Mouse (Mus musculus): Measurements from ENCODE around the gene Hmgn1. TPM values are rescaled to one million over a fixed set of nuclear protein-coding genes. Genes with fewer than 3 reads are reported as not detected.
"Not testable (repeated sequence)": the region's sequence is repeated elsewhere in the genome, so short reads cannot be mapped to it uniquely, and the experiment has no call there.

Gene Hmgn1
- polyA plus RNA-seq, 1 experiment from 2014 or later = 95.1 TPM

DNA sequence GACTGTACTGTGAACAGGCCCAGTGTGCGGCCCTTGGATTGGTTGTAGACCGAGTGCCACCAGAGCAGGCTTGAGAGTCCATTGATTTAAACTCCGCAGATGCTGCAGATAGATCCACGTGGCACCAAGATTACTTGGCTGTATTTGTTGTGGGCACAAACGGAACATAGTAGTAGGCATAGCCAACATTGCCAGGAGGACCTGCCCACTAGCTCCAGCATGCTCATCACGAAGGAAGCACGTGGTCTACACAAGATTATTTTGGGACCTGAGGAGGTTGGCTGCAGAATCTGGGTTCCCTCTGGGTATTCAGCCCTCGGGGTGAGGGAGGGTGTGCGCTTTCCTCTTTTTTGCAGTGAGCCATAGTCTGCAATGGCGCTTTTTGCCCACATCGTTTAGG is 29.6 kb upstream of the Hmgn1 start:
- H3K4me2 ChIP-seq = no peak overlapping the region
- H3K9me3 ChIP-seq (replicated peaks) = no peaks in the 10 kb centered on the region
- H3K27me3 ChIP-seq = peaks cover 7% of the 10 kb centered on the region
- no peak overlapping the region for H3K4me3 ChIP-seq (replicated peaks)
- H3K27ac ChIP-seq (replicated peaks) = no peak overlapping the region
- WGBS (ENCODE audit: insufficient replicate concordance) = 73% methylated on average over 11 of the region's 11 CpGs
- no peak overlapping the region for H3K9ac ChIP-seq
- ATAC-seq (ENCODE audit: insufficient read depth) = no peak
- peaks cover 13% of the 10 kb centered on the region for H3K4me1 ChIP-seq (replicated peaks)
- 0 out of 2 replicates have a peak, but pooled peaks cover 4% of the 10 kb centered on the region for H3K36me3 ChIP-seq (replicated peaks)

DNA sequence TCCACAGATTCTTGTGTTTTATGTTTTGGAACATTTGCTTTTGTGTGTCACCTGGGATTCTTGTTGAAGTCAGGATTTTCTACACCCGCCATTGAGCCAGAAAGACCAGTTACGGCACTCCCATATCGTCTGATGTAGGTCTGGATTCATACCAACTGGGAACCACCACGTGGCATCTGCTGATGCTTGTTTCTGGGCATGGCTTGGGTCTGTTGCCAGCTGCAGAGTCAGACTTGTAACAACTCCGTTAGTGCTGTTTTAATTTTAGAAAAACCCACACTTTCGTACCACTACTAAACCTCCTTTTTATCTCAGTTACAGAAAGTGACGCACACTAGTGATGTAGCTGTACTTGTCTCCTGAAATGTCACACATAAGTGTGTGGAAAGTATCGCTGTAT is 28.5 kb upstream of the Hmgn1 start:
- Histone ChIP-seq H3K4me3 (replicated peaks) (no peak overlapping the region), H3K36me3 (replicated peaks) (0 out of 2 replicates have a peak, but pooled peaks cover 4% of the 10 kb centered on the region), H3K9ac (no peak overlapping the region), H3K4me1 (replicated peaks) (peaks cover 20% of the 10 kb centered on the region), H3K4me2 (no peak overlapping the region), H3K27me3 (peaks cover 7% of the 10 kb centered on the region), H3K9me3 (replicated peaks) (no peaks in the 10 kb centered on the region), H3K27ac (replicated peaks) (no peak overlapping the region)
- ATAC-seq (ENCODE audit: insufficient read depth) = no peak
- 77% methylated on average over 8 of the region's 8 CpGs for WGBS (ENCODE audit: insufficient replicate concordance)

DNA sequence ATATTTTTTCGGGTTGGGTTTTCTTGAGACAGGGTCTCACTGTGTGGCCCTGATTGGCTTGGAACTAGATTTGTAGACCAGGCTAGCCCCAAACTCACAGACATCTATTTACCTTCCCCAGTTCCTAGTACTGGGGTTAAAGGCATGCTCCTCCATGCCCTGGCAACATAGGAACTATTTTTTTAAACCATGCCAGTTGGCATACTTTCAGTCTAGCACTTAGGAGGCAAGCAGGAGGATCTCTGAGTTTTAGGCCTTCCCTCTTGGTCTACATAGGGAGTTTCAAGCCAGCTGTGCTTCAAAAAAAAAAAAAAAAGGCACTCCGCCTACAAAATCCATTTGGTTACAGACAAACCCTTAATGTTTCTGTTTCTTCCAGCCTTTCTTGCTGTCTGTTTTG is 26.9 kb upstream of the Hmgn1 start:
- no peak for ATAC-seq (ENCODE audit: insufficient read depth)
- 71% methylated on average over 2 of the region's 2 CpGs for WGBS (ENCODE audit: insufficient replicate concordance)

DNA sequence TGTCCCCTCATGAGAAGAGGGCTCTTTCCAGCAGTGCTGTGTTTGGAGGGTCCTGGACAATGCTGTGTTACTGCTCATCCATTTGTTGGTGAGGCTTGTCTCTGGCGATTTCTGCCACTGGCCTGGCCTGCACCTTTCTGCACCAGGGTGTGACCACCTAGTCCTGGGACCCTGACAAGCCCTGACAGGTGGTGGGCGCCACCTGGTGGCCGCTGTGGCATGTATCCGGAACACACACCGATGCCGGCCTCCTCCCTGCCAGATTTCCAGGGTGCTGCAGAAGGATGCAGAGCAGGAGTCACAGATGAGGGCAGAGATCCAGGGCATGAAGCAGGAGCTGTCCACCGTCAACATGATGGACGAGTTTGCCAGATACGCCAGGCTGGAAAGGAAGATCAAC is 24.0 kb upstream of the Hmgn1 start:
- Histone ChIP-seq H3K27ac (replicated peaks) (no peak overlapping the region), H3K4me1 (replicated peaks) (peaks cover 10% of the 10 kb centered on the region), H3K9ac (no peak overlapping the region), H3K9me3 (replicated peaks) (no peaks in the 10 kb centered on the region), H3K4me2 (no peak overlapping the region), H3K36me3 (replicated peaks) (no peaks in the 10 kb centered on the region), H3K4me3 (replicated peaks) (no peak overlapping the region), H3K27me3 (no peaks in the 10 kb centered on the region)
- 0 out of 2 replicates have a peak, but pooled peaks have one; percentile 10 for ATAC-seq (ENCODE audit: insufficient read depth)
- WGBS (ENCODE audit: insufficient replicate concordance) = 25% methylated on average over 9 of the region's 9 CpGs

More for the DNA sequence above, 26.9 kb upstream of the Hmgn1 start:
- H3K4me3 ChIP-seq (replicated peaks) = no peak overlapping the region
- H3K4me2 ChIP-seq = no peak overlapping the region
- no peak overlapping the region for H3K9ac ChIP-seq
- H3K27ac ChIP-seq (replicated peaks) = no peak overlapping the region
- 0 out of 2 replicates have a peak, but pooled peaks cover 4% of the 10 kb centered on the region for H3K36me3 ChIP-seq (replicated peaks)
- no peaks in the 10 kb centered on the region for H3K9me3 ChIP-seq (replicated peaks)
- H3K4me1 ChIP-seq (replicated peaks) = peaks cover 19% of the 10 kb centered on the region
- peaks cover 6% of the 10 kb centered on the region for H3K27me3 ChIP-seq

DNA sequence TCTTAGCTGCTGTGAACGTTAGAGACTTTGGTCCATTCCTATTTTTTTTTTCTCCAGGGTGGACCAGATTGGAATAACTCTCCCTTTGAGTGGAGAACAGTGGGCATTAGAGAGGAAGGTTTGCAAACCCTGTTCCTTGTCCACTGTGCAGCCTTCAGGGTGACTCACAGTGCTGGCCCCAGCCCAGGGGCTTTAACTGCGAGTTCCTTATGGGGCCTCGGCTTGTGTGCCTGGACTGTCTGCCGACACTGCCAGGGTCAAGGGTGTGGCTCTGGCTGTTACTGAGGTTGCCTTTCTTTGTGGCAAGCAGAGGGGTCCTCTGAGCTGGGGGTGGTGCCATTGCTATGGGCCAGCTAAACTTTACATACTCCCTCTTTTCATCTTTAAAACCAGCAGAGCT is 23.5 kb upstream of the Hmgn1 start:
- Histone ChIP-seq H3K9me3 (replicated peaks) (no peaks in the 10 kb centered on the region), H3K4me3 (replicated peaks) (no peak overlapping the region), H3K9ac (no peak overlapping the region), H3K27ac (replicated peaks) (no peak overlapping the region), H3K36me3 (replicated peaks) (no peaks in the 10 kb centered on the region), H3K4me2 (no peak overlapping the region), H3K4me1 (replicated peaks) (peaks cover 16% of the 10 kb centered on the region), H3K27me3 (no peaks in the 10 kb centered on the region)
- 73% methylated on average over 4 of the region's 4 CpGs for WGBS (ENCODE audit: insufficient replicate concordance)
- ATAC-seq (ENCODE audit: insufficient read depth) = 0 out of 2 replicates have a peak, but pooled peaks have one; percentile 6

DNA sequence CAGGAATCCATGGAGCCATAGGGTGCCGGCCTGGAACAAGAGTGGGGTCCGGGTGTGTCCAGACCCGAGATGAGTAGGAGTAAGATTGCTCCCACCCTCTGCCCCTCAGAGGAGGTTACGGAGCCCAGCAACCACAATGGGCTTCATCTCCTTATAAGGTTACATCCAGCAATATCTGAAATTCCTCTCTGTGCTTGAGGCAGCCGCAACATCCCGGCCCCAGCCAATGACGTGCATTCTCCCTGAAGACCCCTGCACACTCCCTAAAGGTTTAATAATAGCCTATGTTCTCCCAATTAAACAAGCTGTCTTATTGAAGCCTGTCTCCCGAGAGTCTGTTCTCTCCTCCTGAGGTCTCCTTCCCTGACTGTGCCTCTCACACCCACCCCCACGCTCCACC is 21.8 kb upstream of the Hmgn1 start:
- H3K9me3 ChIP-seq (replicated peaks) = no peaks in the 10 kb centered on the region
- H3K4me1 ChIP-seq (replicated peaks) = peaks cover 23% of the 10 kb centered on the region
- no peaks in the 10 kb centered on the region for H3K36me3 ChIP-seq (replicated peaks)
- no peak overlapping the region for H3K4me2 ChIP-seq
- no peak overlapping the region for H3K4me3 ChIP-seq (replicated peaks)
- H3K27me3 ChIP-seq = no peaks in the 10 kb centered on the region
- H3K9ac ChIP-seq = no peak overlapping the region
- 58% methylated on average over 9 of the region's 9 CpGs for WGBS (ENCODE audit: insufficient replicate concordance)
- H3K27ac ChIP-seq (replicated peaks) = no peak overlapping the region
- ATAC-seq (ENCODE audit: insufficient read depth) = no peak

DNA sequence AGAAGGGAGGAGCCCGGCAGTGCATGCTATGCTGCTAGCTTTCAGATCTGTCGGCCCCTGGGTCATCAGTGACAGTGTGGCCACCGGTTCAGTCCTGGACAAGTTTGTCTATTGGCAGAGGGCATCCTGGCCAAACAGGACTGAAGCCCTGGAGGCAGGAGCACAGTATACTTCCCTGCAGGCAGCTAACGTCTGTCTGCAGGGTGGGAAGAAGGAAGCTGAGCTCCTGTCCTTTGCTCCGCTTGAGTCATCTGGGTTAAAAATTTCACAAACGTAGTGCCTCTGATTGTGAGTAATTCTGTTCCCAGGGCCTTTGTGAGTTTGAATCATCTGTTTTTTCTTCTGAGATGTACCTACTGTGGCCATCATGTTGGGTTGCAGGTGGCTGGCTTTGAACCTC is 21.3 kb upstream of the Hmgn1 start:
- Histone ChIP-seq H3K9me3 (replicated peaks) (no peaks in the 10 kb centered on the region), H3K4me2 (no peak overlapping the region), H3K27ac (replicated peaks) (no peak overlapping the region), H3K36me3 (replicated peaks) (no peaks in the 10 kb centered on the region), H3K27me3 (no peaks in the 10 kb centered on the region), H3K4me3 (replicated peaks) (no peak overlapping the region), H3K9ac (no peak overlapping the region), H3K4me1 (replicated peaks) (peaks cover 23% of the 10 kb centered on the region)
- 69% methylated on average over 6 of the region's 6 CpGs for WGBS (ENCODE audit: insufficient replicate concordance)
- no peak for ATAC-seq (ENCODE audit: insufficient read depth)

DNA sequence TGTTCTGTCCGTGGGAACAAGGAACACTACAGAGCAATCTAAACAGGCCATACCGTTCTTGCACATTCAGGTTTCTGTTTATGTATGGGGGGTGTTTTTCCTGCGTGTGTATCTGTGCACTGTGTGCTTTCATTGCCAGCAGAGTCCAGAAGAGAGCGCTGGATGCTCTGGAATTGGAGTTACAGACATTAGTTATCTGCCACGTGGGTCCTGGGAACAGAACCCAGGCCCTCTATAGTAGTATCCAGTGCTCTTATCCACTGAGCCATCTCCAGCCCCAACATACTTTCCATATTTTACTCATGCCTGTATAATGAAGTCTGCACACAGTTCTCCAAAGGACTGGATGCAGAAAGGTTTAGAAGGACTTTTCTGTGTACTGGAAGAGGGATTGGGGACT is 18.3 kb upstream of the Hmgn1 start:
- H3K4me2 ChIP-seq = peak overlapping the region; percentile 96
- under 1% methylated on average over 5 of the region's 5 CpGs for WGBS (ENCODE audit: insufficient replicate concordance)
- no peaks in the 10 kb centered on the region for H3K9me3 ChIP-seq (replicated peaks)
- no peak for ATAC-seq (ENCODE audit: insufficient read depth)
- H3K27me3 ChIP-seq = no peaks in the 10 kb centered on the region
- H3K36me3 ChIP-seq (replicated peaks) = no peaks in the 10 kb centered on the region
- peak overlapping the region; percentile 63 for H3K4me3 ChIP-seq (replicated peaks)
- H3K27ac ChIP-seq (replicated peaks) = 0 out of 2 replicates have a peak overlapping the region, but pooled peaks have one; percentile 24
- H3K9ac ChIP-seq = peak overlapping the region; percentile 55
- peaks cover 15% of the 10 kb centered on the region for H3K4me1 ChIP-seq (replicated peaks)

DNA sequence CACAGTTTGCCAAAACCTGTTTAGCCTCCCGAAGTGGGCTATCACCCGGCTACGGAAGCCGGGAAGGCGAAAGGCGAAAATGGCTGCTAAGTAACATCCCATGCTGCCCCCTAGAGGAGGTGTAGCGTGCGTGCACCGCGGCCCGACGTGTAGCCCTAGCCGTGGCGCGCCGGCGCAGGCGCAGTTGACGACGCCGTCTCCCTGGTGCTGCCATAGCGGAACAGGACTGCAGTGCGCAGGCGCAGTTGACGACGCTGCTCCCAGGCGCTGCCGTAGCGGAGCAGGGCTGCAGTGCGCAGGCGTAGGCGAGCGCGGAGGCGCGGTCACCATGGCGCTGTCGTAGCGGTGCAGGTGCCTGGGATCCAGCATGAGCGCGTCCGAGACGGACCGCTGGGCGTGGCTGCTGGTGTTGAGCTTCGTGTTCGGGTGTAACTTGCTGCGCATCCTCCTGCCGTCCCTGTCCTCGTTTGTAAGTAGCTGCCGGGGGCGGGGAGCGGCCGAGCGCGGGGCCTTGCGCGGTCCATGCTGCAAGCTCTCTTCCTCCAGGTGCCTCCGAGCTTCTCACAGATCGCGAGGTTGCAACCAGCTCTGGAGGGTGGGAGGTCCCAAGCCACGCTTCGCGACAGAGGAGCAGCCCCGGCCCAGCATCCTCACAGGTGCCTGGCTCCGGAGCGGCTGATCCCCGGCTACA is 17.7 kb upstream of the Hmgn1 start, which contains the start of gene Wrb:
Wrb (plus strand) TSS at position 298 of the 691 bp plus-strand sequence.
- H3K4me2 ChIP-seq = peak within 1 kb of the TSS; percentile 96
- 0 out of 2 replicates have a peak within 1 kb of the TSS, but pooled peaks have one; percentile 24 for H3K27ac ChIP-seq (replicated peaks)
- under 1% methylated on average over 68 of the region's 68 CpGs for WGBS (ENCODE audit: insufficient replicate concordance)
- H3K9ac ChIP-seq = peak within 1 kb of the TSS; percentile 55
- peak within 1 kb of the TSS; percentile 63 for H3K4me3 ChIP-seq (replicated peaks)
- H3K36me3 ChIP-seq (replicated peaks) = no peaks in the 10 kb centered on the region
- peaks cover 15% of the 10 kb centered on the region for H3K4me1 ChIP-seq (replicated peaks)
- peak; percentile 97 for ATAC-seq (ENCODE audit: insufficient read depth)
- H3K27me3 ChIP-seq = no peaks in the 10 kb centered on the region
- no peaks in the 10 kb centered on the region for H3K9me3 ChIP-seq (replicated peaks)

DNA sequence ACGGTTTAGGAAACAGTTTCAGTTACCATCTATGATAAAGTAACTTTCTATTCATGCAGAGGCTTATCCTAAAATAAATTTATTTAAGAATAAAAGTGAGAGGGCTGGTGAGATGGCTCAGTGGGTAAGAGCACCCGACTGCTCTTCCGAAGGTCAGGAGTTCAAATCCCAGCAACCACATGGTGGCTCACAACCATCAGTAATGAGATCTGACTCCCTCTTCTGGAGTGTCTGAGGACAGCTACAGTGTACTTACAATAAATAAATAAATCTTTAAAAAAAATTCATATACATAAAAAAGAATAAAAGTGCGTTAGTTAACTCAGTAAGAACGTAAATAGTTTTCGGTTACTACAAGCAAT is 17.2 kb upstream of the Hmgn1 start:
- peak overlapping the region; percentile 63; the same call in 1 of the 2 replicates for H3K4me3 ChIP-seq (replicated peaks)
- H3K36me3 ChIP-seq (replicated peaks); H3K9me3 ChIP-seq (replicated peaks); H3K9ac ChIP-seq; H3K27me3 ChIP-seq; H3K27ac ChIP-seq (replicated peaks): not testable (repeated sequence)
- H3K4me1 ChIP-seq (replicated peaks) = peaks cover 15% of the 10 kb centered on the region
- 20% methylated on average over 6 of the region's 6 CpGs for WGBS (ENCODE audit: insufficient replicate concordance)
- ATAC-seq (ENCODE audit: insufficient read depth) = peak; percentile 5; the same call in 1 of the 2 replicates
- H3K4me2 ChIP-seq = peak overlapping the region; percentile 96

DNA sequence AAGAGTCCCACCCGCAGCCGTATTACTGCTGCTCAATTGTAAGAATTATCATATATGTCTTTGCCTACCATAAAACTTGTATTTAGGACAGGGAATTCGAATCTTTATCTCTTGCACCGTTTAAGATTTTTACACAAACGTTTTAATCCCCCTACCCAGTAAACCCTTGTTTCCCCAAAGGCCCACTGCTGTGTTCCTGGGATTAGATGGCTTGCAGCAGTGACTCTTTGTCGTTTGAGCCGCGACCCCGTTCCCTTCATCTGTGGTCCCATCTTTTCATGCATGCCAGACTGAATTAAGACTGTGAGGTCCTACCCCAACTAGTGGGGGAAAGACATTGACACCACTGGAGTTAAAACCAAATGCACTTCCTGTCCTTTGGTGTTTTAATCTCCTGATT is 937 bp upstream of the Hmgn1 start:
- 6% methylated on average over 9 of the region's 9 CpGs for WGBS (ENCODE audit: insufficient replicate concordance)
- peak overlapping the region; percentile 92 for H3K4me2 ChIP-seq
- ATAC-seq (ENCODE audit: insufficient read depth) = no peak
- H3K4me3 ChIP-seq (replicated peaks) = peak overlapping the region; percentile 71
- peak overlapping the region; percentile 69 for H3K9ac ChIP-seq
- H3K9me3 ChIP-seq (replicated peaks) = no peaks in the 10 kb centered on the region
- peaks cover 21% of the 10 kb centered on the region for H3K36me3 ChIP-seq (replicated peaks)
- H3K27ac ChIP-seq (replicated peaks) = peak overlapping the region; percentile 67; the same call in 1 of the 2 replicates
- peaks cover 21% of the 10 kb centered on the region for H3K27me3 ChIP-seq
- peaks cover 31% of the 10 kb centered on the region for H3K4me1 ChIP-seq (replicated peaks)

Measured in liver, embryonic 15.5 days (tissue).